Mouse (Mus musculus) MEL (cell line): ENCODE measurements around the gene Gfod1. TPM values are rescaled to one million over a fixed set of nuclear protein-coding genes. Genes with fewer than 3 reads are reported as not detected.

Source experiments
- DNase-seq: peaks from one replicate; pipeline ENCODE4 v3.0.0; 2011; ENCODE audit warnings: low read depth, low spot score
- H3K27ac ChIP-seq: 2 replicates; pipeline ENCODE4 v1.5.1; 2012; ENCODE audit warnings: low read depth, mild to moderate bottlenecking, control low read depth, low read length, moderate library complexity; ENCODE audit not compliant: control insufficient read depth
- H3K27me3 ChIP-seq, 2 experiments: fragments of 150-350 bp in 1 of 2; sonication (generic) in 1 of 2; 2 replicates each; pipeline ENCODE4 v1.6.1; 2012; ENCODE audit warnings: low read length in 2 of 2, mild to moderate bottlenecking in 2 of 2, improper control_type of control experiment in 1 of 2, moderate library complexity in 1 of 2; ENCODE audit not compliant: insufficient read depth in 2 of 2, control insufficient read depth in 1 of 2
- H3K36me3 ChIP-seq, 2 experiments: 2 replicates each; pipeline ENCODE4 v1.6.1; 2012 to 2014; ENCODE audit warnings: low read length in 2 of 2, improper control_type of control experiment in 1 of 2, inconsistent platforms in 1 of 2, mild to moderate bottlenecking in 1 of 2; ENCODE audit not compliant: insufficient read depth in 2 of 2, control insufficient read depth in 1 of 2
- H3K4me1 ChIP-seq, 2 experiments: fragments of 150-350 bp in 1 of 2; sonication (generic) in 1 of 2; 2 replicates each; pipeline ENCODE4 v1.6.1; 2012; ENCODE audit warnings: low read length in 2 of 2, improper control_type of control experiment in 1 of 2, mild to moderate bottlenecking in 1 of 2; ENCODE audit not compliant: insufficient read depth in 2 of 2, control insufficient read depth in 1 of 2
- H3K4me3 ChIP-seq, 2 experiments: fragments of 150-350 bp in 1 of 2; sonication (generic) in 1 of 2; 2 replicates each; pipeline ENCODE4 v1.5.1; 2012; ENCODE audit warnings: low read depth in 2 of 2, low read length in 2 of 2, mild to moderate bottlenecking in 2 of 2, moderate library complexity in 2 of 2, control low read depth in 1 of 2, improper control_type of control experiment in 1 of 2; ENCODE audit not compliant: control insufficient read depth in 1 of 2, insufficient read depth in 1 of 2
- H3K79me2 ChIP-seq: 2 replicates; pipeline ENCODE4 v1.6.1; 2012; ENCODE audit warnings: mild to moderate bottlenecking, low read length, moderate library complexity; ENCODE audit not compliant: control insufficient read depth, poor library complexity, insufficient read depth
- H3K9ac ChIP-seq: 2 replicates; pipeline ENCODE4 v1.6.1; 2012; ENCODE audit warnings: low read depth, mild to moderate bottlenecking, control low read depth, low read length, moderate library complexity; ENCODE audit not compliant: control insufficient read depth, poor library complexity, severe bottlenecking
- H3K9me3 ChIP-seq: fragments of 150-350 bp; sonication (generic); replicated peaks from 2 replicates; pipeline ENCODE4 v1.6.1; 2012; ENCODE audit warnings: mild to moderate bottlenecking, low read length, improper control_type of control experiment, moderate library complexity; ENCODE audit not compliant: insufficient read depth
- CHD2 ChIP-seq: IDR thresholded peaks from 2 replicates; pipeline ENCODE4 v1.6.1; 2011; ENCODE audit warnings: low read length, improper control_type of control experiment
- EP300 ChIP-seq, 2 experiments: IDR thresholded peaks; 2 replicates each; pipeline ENCODE4 v1.6.1; 2011; ENCODE audit warnings: improper control_type of control experiment in 2 of 2, low read length in 2 of 2, low read depth in 1 of 2, mild to moderate bottlenecking in 1 of 2
- ETS1 ChIP-seq: IDR thresholded peaks from 2 replicates; pipeline ENCODE4 v1.6.1; 2012; ENCODE audit warnings: low read depth, mild to moderate bottlenecking, inconsistent platforms, low read length, improper control_type of control experiment, moderate library complexity
- GABPA ChIP-seq: IDR thresholded peaks from 2 replicates; pipeline ENCODE4 v1.6.1; 2012; ENCODE audit warnings: low read depth, mild to moderate bottlenecking, inconsistent platforms, low read length, improper control_type of control experiment, moderate library complexity
- GATA1 ChIP-seq: IDR thresholded peaks from 2 replicates; pipeline ENCODE4 v1.6.1; 2011; ENCODE audit warnings: low read depth, low read length, improper control_type of control experiment
- MAX ChIP-seq: IDR thresholded peaks from 2 replicates; pipeline ENCODE4 v1.6.1; 2011; ENCODE audit warnings: low read length, improper control_type of control experiment
- MAZ ChIP-seq: IDR thresholded peaks from 2 replicates; pipeline ENCODE4 v1.6.1; 2012; ENCODE audit warnings: low read depth, mild to moderate bottlenecking, inconsistent platforms, low read length, improper control_type of control experiment
- NELFE ChIP-seq: IDR thresholded peaks from 2 replicates; pipeline ENCODE4 v1.6.1; 2011; ENCODE audit warnings: low read depth, low read length, improper control_type of control experiment
- POLR2A ChIP-seq, 2 experiments: IDR thresholded peaks; 2 replicates each; pipeline ENCODE4 v1.6.1; 2011 to 2012; ENCODE audit warnings: low read length in 2 of 2, mild to moderate bottlenecking in 2 of 2, control low read depth in 1 of 2, improper control_type of control experiment in 1 of 2, low read depth in 1 of 2, moderate library complexity in 1 of 2; ENCODE audit not compliant: control insufficient read depth in 1 of 2, insufficient read depth in 1 of 2, poor library complexity in 1 of 2
- POLR2AphosphoS2 ChIP-seq: IDR thresholded peaks from 2 replicates; pipeline ENCODE4 v1.6.1; 2011; ENCODE audit warnings: low read length, improper control_type of control experiment
- POLR2AphosphoS5 ChIP-seq: IDR thresholded peaks from 2 replicates; pipeline ENCODE4 v1.6.1; 2012; ENCODE audit warnings: low read depth, borderline replicate concordance, mild to moderate bottlenecking, inconsistent platforms, low read length, moderate library complexity, mixed read lengths
- SIN3A ChIP-seq: IDR thresholded peaks from 2 replicates; pipeline ENCODE4 v1.6.1; 2012; ENCODE audit warnings: low read length, improper control_type of control experiment, inconsistent platforms
- ZC3H11A ChIP-seq: IDR thresholded peaks from 2 replicates; pipeline ENCODE4 v1.6.1; 2012; ENCODE audit warnings: low read depth, mild to moderate bottlenecking, inconsistent platforms, low read length, improper control_type of control experiment
- ZMIZ1 ChIP-seq: IDR thresholded peaks from 2 replicates; pipeline ENCODE4 v1.6.1; 2012; ENCODE audit warnings: low read depth, mild to moderate bottlenecking, inconsistent platforms, low read length, improper control_type of control experiment, moderate library complexity
- ZNF384 ChIP-seq: IDR thresholded peaks from 2 replicates; pipeline ENCODE4 v1.6.1; 2012; ENCODE audit warnings: low read depth, mild to moderate bottlenecking, inconsistent platforms, low read length, improper control_type of control experiment
- polyA plus RNA-seq, 2 experiments: library from polyadenylated mRNA; stranded (reverse) in 1 of 2; unstranded in 1 of 2; fragments of >175 nt in 1 of 2; fragments of >200 nt in 1 of 2; gene quantifications; 2 replicates each; pipeline versions ENCODE4 v1.2.1 to v1.2.4; 2012; ENCODE audit warnings: low replicate concordance in 2 of 2, low read depth in 1 of 2; ENCODE audit not compliant: insufficient read length in 2 of 2, insufficient read depth in 1 of 2, missing spikeins in 1 of 2
- total RNA-seq: library from RNA; depleted of rRNA; stranded (reverse); fragments of 300-350 nt; gene quantifications from 2 replicates; pipeline ENCODE4 v1.2.3, GENCODE M21; 2012; rRNA removed

Gfod1 gene
- total RNA-seq (0.27 and 0.62 TPM in 2 replicates), polyA plus RNA-seq (under 1 TPM in 1 of 2 experiments, not detected in 1; 0.93 TPM)

DNA sequence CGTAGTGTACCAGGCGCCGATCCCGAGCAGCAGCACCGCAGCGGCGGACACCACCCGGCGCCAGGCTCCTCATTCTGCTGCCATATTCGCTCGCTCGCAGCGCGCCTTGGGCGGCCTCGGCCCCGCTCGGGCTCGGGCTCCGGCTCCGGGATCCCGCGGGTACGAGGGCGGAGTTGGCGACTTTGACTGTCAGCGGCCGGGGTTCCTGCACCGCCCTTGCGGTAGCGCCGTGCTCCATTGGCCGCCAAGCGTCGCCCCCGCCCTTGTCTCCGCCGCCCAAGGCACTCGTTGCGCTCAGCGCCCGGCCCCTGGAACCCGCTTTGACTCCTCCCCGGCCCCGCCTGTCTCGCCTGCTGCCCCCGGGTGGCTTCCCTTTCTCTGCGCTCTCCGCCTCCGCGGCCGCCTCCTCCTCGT lies at the start of gene Gfod1:
Gene Gfod1 (minus strand): TSS at position 155 of the 414 bp plus-strand sequence.
- Histone ChIP-seq H3K4me3 (peak within 1 kb of the TSS; percentile 44 to 53), H3K4me1 (peaks cover 0 to 11% of the 10 kb centered on the region in 2 experiments; a peak in 2 of 4 replicates), H3K79me2 (no peaks in the 10 kb centered on the region), H3K27ac (no peak within 1 kb of the TSS), H3K36me3 (peaks cover 0 to 5% of the 10 kb centered on the region in 2 experiments; a peak in 2 of 4 replicates), H3K9me3 (no peaks in the 10 kb centered on the region), H3K9ac (peak within 1 kb of the TSS; percentile 62), H3K27me3 (no peaks in the 10 kb centered on the region)
- peak; percentile 87 for DNase-seq
- TF ChIP-seq CHD2 = no peak
- no peak for TF ChIP-seq POLR2AphosphoS5
- 0 out of 2 replicates have a peak, but pooled peaks have one; percentile 20 for TF ChIP-seq ETS1
- no peak for TF ChIP-seq POLR2AphosphoS2
- TF ChIP-seq GABPA = no peak
- no peak for TF ChIP-seq MAX
- no peak for TF ChIP-seq NELFE
- no peak for TF ChIP-seq ZNF384
- peak in 1 of 2 experiments; percentile 31; a peak in 1 of 4 replicates for TF ChIP-seq POLR2A (IDR thresholded peaks at IDR 0.05; ENCODE audit: control insufficient read depth in 1 of 2, insufficient read depth in 1 of 2, low read depth in 1 of 2, low read length in 2 of 2, poor library complexity in 1 of 2)
- TF ChIP-seq MAZ = no peak; the same call in 1 of the 2 replicates
- TF ChIP-seq ZMIZ1 = no peak
- TF ChIP-seq EP300 (IDR thresholded peaks at IDR 0.05; ENCODE audit: low read depth in 1 of 2, low read length in 2 of 2) = no peak
- peak; percentile 9; the same call in 1 of the 2 replicates for TF ChIP-seq SIN3A

DNA sequence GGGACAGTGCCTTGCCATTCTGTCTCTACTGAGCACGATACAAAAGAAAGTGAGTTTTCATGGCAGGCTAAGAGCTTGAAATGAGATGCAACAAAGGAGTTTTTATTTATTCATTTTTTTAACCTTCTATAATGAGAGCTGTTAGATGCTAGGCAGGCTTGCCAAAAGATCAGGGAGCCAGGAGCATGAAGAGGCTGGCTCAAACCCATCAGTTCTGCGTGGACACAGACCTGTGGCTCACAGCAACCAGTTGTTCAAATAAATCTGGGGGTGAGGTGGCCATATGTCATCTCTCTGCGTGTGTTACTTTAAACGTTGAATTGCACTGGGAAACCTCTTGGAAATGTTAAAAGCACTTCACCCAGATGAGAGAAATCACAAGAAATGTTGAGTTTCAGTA lies 49.4 kb upstream of the Gfod1 start:
- H3K36me3 ChIP-seq = no peaks in the 10 kb centered on the region
- no peak overlapping the region for H3K27ac ChIP-seq
- no peak overlapping the region for H3K9ac ChIP-seq
- H3K79me2 ChIP-seq = no peaks in the 10 kb centered on the region
- no peaks in the 10 kb centered on the region for H3K9me3 ChIP-seq
- DNase-seq = no peak
- H3K4me3 ChIP-seq = no peak overlapping the region
- peaks cover 0 to 2% of the 10 kb centered on the region in 2 experiments; a peak in 3 of 4 replicates for H3K27me3 ChIP-seq
- no peaks in the 10 kb centered on the region for H3K4me1 ChIP-seq
- no peak for TF ChIP-seq GATA1
- TF ChIP-seq CHD2 = no peak
- no peak for TF ChIP-seq ZC3H11A
- no peak for TF ChIP-seq POLR2A (IDR thresholded peaks at IDR 0.05; ENCODE audit: control insufficient read depth in 1 of 2, insufficient read depth in 1 of 2, low read depth in 1 of 2, low read length in 2 of 2, poor library complexity in 1 of 2)
